Mouse (Mus musculus): ENCODE measurements at regions not wholly inside any gene's neighbourhood (a gene's known extent, or its start where the extent isn't known, plus 50 kb on each side); places are given as distances from the start of the nearest gene placed in this dataset.

DNA sequence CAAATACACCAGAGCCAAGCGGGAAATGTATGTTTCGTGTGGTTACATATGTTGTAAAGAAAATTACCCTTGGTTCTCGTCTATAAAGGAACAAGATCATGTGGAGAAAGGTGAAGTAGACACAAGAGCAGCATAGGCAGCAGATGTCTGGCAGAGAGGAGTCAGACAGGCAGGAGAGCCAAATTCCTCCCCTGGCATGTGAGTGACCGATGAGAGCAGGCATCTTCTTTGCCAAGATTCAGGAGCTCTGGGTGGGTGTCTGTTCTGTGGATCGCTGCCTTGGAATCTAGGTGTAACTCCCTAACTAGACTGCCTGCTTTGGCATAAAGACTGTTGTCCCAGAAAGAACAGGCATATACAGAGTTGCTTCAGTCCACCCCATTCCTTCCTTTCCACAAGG, 275.1 kb upstream of the Col8a1 start:
- Histone ChIP-seq H3K79me3 (ENCODE audit: low read depth) (no peaks in the 10 kb centered on the region), H3K36me3 (ENCODE audit: control insufficient read depth, insufficient read depth) (no peaks in the 10 kb centered on the region), H3K79me2 (ENCODE audit: control insufficient read depth, insufficient read depth) (no peaks in the 10 kb centered on the region), H3K27me3 (ENCODE audit: control insufficient read depth, insufficient read depth, insufficient read length) (no peaks in the 10 kb centered on the region), H3K4me3 (ENCODE audit: insufficient read depth, poor library complexity, severe bottlenecking) (no peak overlapping the region), H3ac (ENCODE audit: control insufficient read depth, insufficient read length, low read depth) (no peak overlapping the region)
- TF ChIP-seq CEBPB (IDR thresholded peaks at IDR 0.05; ENCODE audit: low read depth) (no peak), CTCF (IDR thresholded peaks at IDR 0.05; ENCODE audit: control insufficient read depth, insufficient read depth, insufficient read length) (no peak)

DNA sequence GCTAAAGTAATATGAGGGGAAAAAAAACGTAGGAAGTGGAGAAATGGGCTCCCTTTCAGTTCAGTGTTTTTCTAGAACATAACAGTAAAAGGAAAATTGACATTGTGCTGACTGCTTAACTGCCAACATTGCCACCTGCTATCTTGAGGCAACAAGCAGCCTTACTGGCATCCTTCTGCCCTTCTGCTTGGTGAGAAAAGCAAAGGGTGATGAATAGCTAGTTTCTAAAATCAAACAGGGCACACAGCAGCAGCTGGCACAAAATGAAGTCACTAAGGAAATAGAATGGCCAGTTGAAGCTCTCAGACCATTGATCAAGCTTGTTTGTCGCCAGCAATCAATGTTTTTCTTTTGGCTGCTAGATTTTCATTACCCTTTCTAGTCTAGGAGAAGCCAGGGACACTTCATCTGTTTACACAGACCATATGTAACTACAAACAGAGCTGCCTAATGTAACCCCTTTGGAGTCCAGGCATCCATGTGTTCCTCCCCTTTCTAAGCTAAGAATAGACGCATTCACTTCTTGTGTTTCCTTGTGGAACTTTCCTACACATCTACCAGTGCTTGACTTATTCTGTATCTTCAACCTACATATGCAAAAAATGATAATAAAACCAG, 314.2 kb upstream of the Col8a1 start:
- no peak overlapping the region for H3ac ChIP-seq (ENCODE audit: control insufficient read depth, insufficient read length, low read depth)
- no peaks in the 10 kb centered on the region for H3K27me3 ChIP-seq (ENCODE audit: control insufficient read depth, insufficient read depth, insufficient read length)
- TF ChIP-seq MAX (IDR thresholded peaks at IDR 0.05): no peak
- TF ChIP-seq MYOG (IDR thresholded peaks at IDR 0.05; ENCODE audit: control insufficient read depth, extremely low read depth, insufficient read length): no peak
- TF ChIP-seq USF1 (IDR thresholded peaks at IDR 0.05; ENCODE audit: low read depth): no peak
- no peak for TF ChIP-seq FOSL1 (IDR thresholded peaks at IDR 0.05; ENCODE audit: insufficient read depth, low read length, poor library complexity, severe bottlenecking)
- no peak for TF ChIP-seq CEBPB (IDR thresholded peaks at IDR 0.05; ENCODE audit: low read depth)
- H3K36me3 ChIP-seq (ENCODE audit: control insufficient read depth, insufficient read depth): no peaks in the 10 kb centered on the region
- no peaks in the 10 kb centered on the region for H3K79me3 ChIP-seq (ENCODE audit: low read depth)
- H3K4me3 ChIP-seq (ENCODE audit: insufficient read depth, poor library complexity, severe bottlenecking): no peak overlapping the region
- no peaks in the 10 kb centered on the region for H3K79me2 ChIP-seq (ENCODE audit: control insufficient read depth, insufficient read depth)

DNA sequence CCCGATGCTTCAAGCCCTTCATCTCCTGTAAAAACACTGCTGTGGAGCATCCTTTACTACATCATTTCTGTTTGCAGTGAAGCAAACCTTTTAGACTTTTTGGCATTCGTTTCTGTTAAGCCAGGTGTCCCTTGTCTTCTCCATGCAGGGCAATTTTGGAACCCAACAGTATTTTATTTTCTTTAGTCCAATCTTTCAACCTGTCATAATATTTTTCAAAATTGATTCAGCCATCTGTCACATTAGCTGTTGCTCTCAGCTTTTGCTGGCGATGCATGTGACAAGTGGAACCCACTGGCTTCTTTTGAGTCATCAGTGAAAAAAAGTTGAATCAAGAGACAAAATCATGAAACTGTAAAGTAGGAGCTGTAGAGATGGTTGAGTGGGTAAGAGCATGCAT, 317.9 kb upstream of the Col8a1 start:
- Histone ChIP-seq H3K27me3 (ENCODE audit: control insufficient read depth, insufficient read depth, insufficient read length) (no peaks in the 10 kb centered on the region), H3K79me2 (ENCODE audit: control insufficient read depth, insufficient read depth) (no peaks in the 10 kb centered on the region), H3K36me3 (ENCODE audit: control insufficient read depth, insufficient read depth) (no peaks in the 10 kb centered on the region), H3ac (ENCODE audit: control insufficient read depth, insufficient read length, low read depth) (no peak overlapping the region), H3K79me3 (ENCODE audit: low read depth) (no peaks in the 10 kb centered on the region), H3K4me3 (ENCODE audit: insufficient read depth, poor library complexity, severe bottlenecking) (no peak overlapping the region)
- TF ChIP-seq CEBPB (IDR thresholded peaks at IDR 0.05; ENCODE audit: low read depth) (no peak), MAX (IDR thresholded peaks at IDR 0.05) (no peak), MYOD1 (IDR thresholded peaks at IDR 0.05; ENCODE audit: control insufficient read depth, insufficient read length, low read depth) (no peak), CTCF (IDR thresholded peaks at IDR 0.05; ENCODE audit: control insufficient read depth, insufficient read depth, insufficient read length) (no peak), MYOG (IDR thresholded peaks at IDR 0.05; ENCODE audit: control insufficient read depth, extremely low read depth, insufficient read length) (no peak), USF1 (IDR thresholded peaks at IDR 0.05; ENCODE audit: low read depth) (no peak), FOSL1 (IDR thresholded peaks at IDR 0.05; ENCODE audit: insufficient read depth, low read length, poor library complexity, severe bottlenecking) (no peak)

DNA sequence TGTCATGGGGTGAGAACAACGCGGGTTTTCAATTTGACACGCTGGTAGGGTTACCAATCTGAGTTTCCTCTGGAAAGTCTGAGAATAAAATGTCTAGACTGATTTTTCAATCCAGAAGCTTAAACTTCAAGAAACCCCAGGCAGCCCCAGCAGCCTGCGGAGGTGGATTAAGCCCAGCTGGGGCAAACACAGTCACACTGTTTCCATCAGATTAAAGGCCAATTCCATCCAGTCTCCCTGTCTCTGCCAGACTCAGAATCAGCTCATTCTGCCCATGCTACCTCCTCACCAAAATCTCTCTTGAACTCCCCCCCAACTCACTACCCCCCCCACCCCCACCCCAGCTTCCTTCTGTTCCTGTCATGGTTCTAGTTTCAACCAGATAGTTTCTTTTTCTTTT, 307.9 kb upstream of the Dcbld2 start:
- no peaks in the 10 kb centered on the region for H3K79me3 ChIP-seq (ENCODE audit: low read depth)
- H3K36me3 ChIP-seq (ENCODE audit: control insufficient read depth, insufficient read depth): no peaks in the 10 kb centered on the region
- no peak for TF ChIP-seq MYOG (IDR thresholded peaks at IDR 0.05; ENCODE audit: control insufficient read depth, extremely low read depth, insufficient read length)
- TF ChIP-seq MAX (IDR thresholded peaks at IDR 0.05): no peak
- no peak for TF ChIP-seq CEBPB (IDR thresholded peaks at IDR 0.05; ENCODE audit: low read depth)
- no peak for TF ChIP-seq FOSL1 (IDR thresholded peaks at IDR 0.05; ENCODE audit: insufficient read depth, low read length, poor library complexity, severe bottlenecking)
- no peak for TF ChIP-seq USF1 (IDR thresholded peaks at IDR 0.05; ENCODE audit: low read depth)
- TF ChIP-seq MYOD1 (IDR thresholded peaks at IDR 0.05; ENCODE audit: control insufficient read depth, insufficient read length, low read depth): no peak
- TF ChIP-seq CTCF (IDR thresholded peaks at IDR 0.05; ENCODE audit: control insufficient read depth, insufficient read depth, insufficient read length): no peak
- H3K4me3 ChIP-seq (ENCODE audit: insufficient read depth, poor library complexity, severe bottlenecking): no peak overlapping the region
- H3ac ChIP-seq (ENCODE audit: control insufficient read depth, insufficient read length, low read depth): no peak overlapping the region
- H3K79me2 ChIP-seq (ENCODE audit: control insufficient read depth, insufficient read depth): no peaks in the 10 kb centered on the region
- no peaks in the 10 kb centered on the region for H3K27me3 ChIP-seq (ENCODE audit: control insufficient read depth, insufficient read depth, insufficient read length)

DNA sequence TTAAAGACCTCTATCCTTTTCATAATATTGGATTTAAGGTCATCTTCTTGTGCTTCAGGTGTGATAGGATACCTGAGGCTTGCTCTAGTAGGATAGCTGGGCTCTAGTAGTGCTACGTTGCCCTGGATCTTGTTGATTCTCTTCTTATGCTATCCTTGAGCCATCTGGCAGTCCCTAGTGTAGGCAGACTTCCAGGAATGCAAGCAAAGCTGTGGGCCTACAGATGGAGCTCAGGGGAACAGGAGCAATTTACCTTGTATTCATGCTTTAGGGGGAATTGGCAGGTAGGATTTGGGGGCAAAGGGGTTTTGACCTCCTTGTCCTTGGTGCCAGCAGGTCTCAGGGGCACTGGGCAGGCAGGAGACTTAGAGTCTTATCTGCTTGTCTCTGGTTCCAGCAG, 297.8 kb upstream of the Dcbld2 start:
- TF ChIP-seq CTCF (IDR thresholded peaks at IDR 0.05; ENCODE audit: control insufficient read depth, insufficient read depth, insufficient read length): no peak
- no peak for TF ChIP-seq MYOG (IDR thresholded peaks at IDR 0.05; ENCODE audit: control insufficient read depth, extremely low read depth, insufficient read length)
- TF ChIP-seq CEBPB (IDR thresholded peaks at IDR 0.05; ENCODE audit: low read depth): no peak
- no peak for TF ChIP-seq MYOD1 (IDR thresholded peaks at IDR 0.05; ENCODE audit: control insufficient read depth, insufficient read length, low read depth)
- no peak for TF ChIP-seq MAX (IDR thresholded peaks at IDR 0.05)
- TF ChIP-seq USF1 (IDR thresholded peaks at IDR 0.05; ENCODE audit: low read depth): no peak
- TF ChIP-seq FOSL1 (IDR thresholded peaks at IDR 0.05; ENCODE audit: insufficient read depth, low read length, poor library complexity, severe bottlenecking): no peak
- Histone ChIP-seq H3ac (ENCODE audit: control insufficient read depth, insufficient read length, low read depth) (no peak overlapping the region), H3K36me3 (ENCODE audit: control insufficient read depth, insufficient read depth) (no peaks in the 10 kb centered on the region), H3K79me3 (ENCODE audit: low read depth) (no peaks in the 10 kb centered on the region), H3K27me3 (ENCODE audit: control insufficient read depth, insufficient read depth, insufficient read length) (no peaks in the 10 kb centered on the region), H3K4me3 (ENCODE audit: insufficient read depth, poor library complexity, severe bottlenecking) (no peak overlapping the region), H3K79me2 (ENCODE audit: control insufficient read depth, insufficient read depth) (no peaks in the 10 kb centered on the region)

DNA sequence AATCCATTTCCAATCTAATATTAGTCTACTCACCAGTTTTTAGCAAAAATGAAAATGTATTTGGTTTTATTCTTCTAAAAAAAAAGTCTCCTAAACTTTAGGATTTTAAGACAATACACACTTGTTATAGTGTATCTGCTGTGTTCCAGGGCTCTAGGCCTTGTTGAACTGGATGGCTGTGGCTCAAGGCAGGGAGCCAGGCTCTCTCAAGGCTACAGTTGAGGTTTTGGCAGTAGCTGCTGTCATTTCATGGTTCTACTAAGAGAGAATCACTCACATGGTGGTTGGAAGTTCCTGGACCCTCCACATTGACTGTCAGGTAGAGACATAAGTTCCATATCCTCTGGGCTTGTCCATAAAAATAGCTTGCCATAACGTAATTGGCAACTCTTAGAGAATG, 282.2 kb upstream of the Dcbld2 start:
- Histone ChIP-seq H3ac (ENCODE audit: control insufficient read depth, insufficient read length, low read depth) (no peak overlapping the region), H3K4me3 (ENCODE audit: insufficient read depth, poor library complexity, severe bottlenecking) (no peak overlapping the region), H3K27me3 (ENCODE audit: control insufficient read depth, insufficient read depth, insufficient read length) (no peaks in the 10 kb centered on the region), H3K79me3 (ENCODE audit: low read depth) (no peaks in the 10 kb centered on the region), H3K79me2 (ENCODE audit: control insufficient read depth, insufficient read depth) (no peaks in the 10 kb centered on the region), H3K36me3 (ENCODE audit: control insufficient read depth, insufficient read depth) (no peaks in the 10 kb centered on the region)
- TF ChIP-seq FOSL1 (IDR thresholded peaks at IDR 0.05; ENCODE audit: insufficient read depth, low read length, poor library complexity, severe bottlenecking) (no peak), MYOD1 (IDR thresholded peaks at IDR 0.05; ENCODE audit: control insufficient read depth, insufficient read length, low read depth) (no peak), MYOG (IDR thresholded peaks at IDR 0.05; ENCODE audit: control insufficient read depth, extremely low read depth, insufficient read length) (no peak), MAX (IDR thresholded peaks at IDR 0.05) (no peak), USF1 (IDR thresholded peaks at IDR 0.05; ENCODE audit: low read depth) (no peak), CTCF (IDR thresholded peaks at IDR 0.05; ENCODE audit: control insufficient read depth, insufficient read depth, insufficient read length) (no peak)

Data from C2C12 (cell line).